Mouse (Mus musculus) heart, embryonic 13.5 days (tissue): ENCODE results near the gene Rin2. TPM values are rescaled to one million over a fixed set of nuclear protein-coding genes. Genes with fewer than 3 reads are reported as not detected.

Experiments
- ATAC-seq: fragments of 200-750 bp; cut with Nextera tagmentation; 2 replicates; pipeline ENCODE4 v1.8.0; 2017; ENCODE audit warnings: moderate TSS enrichment; ENCODE audit not compliant: insufficient number of reproducible peaks, low FRiP score, low TSS enrichment; ENCODE audit errors: extremely low read depth
- H3K27ac ChIP-seq: fragments of 300-500 bp; sonication (generic); replicated peaks from 2 replicates; pipeline ENCODE4 v1.5.1; 2015; ENCODE audit warnings: moderate library complexity, mild to moderate bottlenecking, inconsistent platforms
- H3K27me3 ChIP-seq: fragments of 300-500 bp; sonication (generic); replicated peaks from 2 replicates; pipeline ENCODE4 v1.6.1; 2015; ENCODE audit warnings: mild to moderate bottlenecking, inconsistent platforms
- H3K36me3 ChIP-seq: fragments of 300-500 bp; sonication (generic); 2 replicates; pipeline ENCODE4 v1.6.1; 2015; ENCODE audit warnings: mild to moderate bottlenecking, inconsistent platforms
- H3K4me1 ChIP-seq: fragments of 300-500 bp; sonication (generic); 2 replicates; pipeline ENCODE4 v1.6.1; 2015; ENCODE audit warnings: inconsistent platforms
- H3K4me2 ChIP-seq: fragments of 300-500 bp; sonication (generic); 2 replicates; pipeline ENCODE4 v1.6.1; 2015; ENCODE audit warnings: inconsistent platforms, mild to moderate bottlenecking, moderate library complexity
- H3K4me3 ChIP-seq: fragments of 300-500 bp; sonication (generic); 2 replicates; pipeline ENCODE4 v1.5.1; 2015; ENCODE audit warnings: moderate library complexity, mild to moderate bottlenecking, inconsistent platforms
- H3K9ac ChIP-seq: fragments of 300-500 bp; sonication (generic); 2 replicates; pipeline ENCODE4 v1.6.1; 2015; ENCODE audit warnings: inconsistent platforms, mild to moderate bottlenecking, moderate library complexity
- H3K9me3 ChIP-seq: fragments of 300-500 bp; sonication (generic); 2 replicates; pipeline ENCODE4 v1.6.1; 2016; ENCODE audit warnings: inconsistent platforms
- WGBS: fragments of 180-500 bp; shearing (Covaris S2); methylation state at CpG from one replicate; pipeline ENCODE4 v1.1.7; 2015; ENCODE audit warnings: mixed read lengths; 5-methylcytosine and 5-hydroxymethylcytosine counted together
- polyA plus RNA-seq: library from polyadenylated mRNA; unstranded; fragments of >200 nt; fragmentation: Nextera tagmentation; extraction: Ambion mirVana; gene quantifications from 2 replicates; pipeline ENCODE4 v1.2.1, GENCODE M21; 2015

Rin2 gene
- polyA plus RNA-seq, 1 experiment from 2014 or later: 15.6 TPM

GRCm38 (mm10) chr2:145817195-145817594 is 142.2 kb downstream of the Rin2 start:
- Histone ChIP-seq H3K27me3 (no peaks in the 10 kb centered on the region), H3K4me3 (no peak overlapping the region), H3K4me2 (peak overlapping the region; percentile 10; the same call in 1 of the 2 replicates), H3K9me3 (peaks cover 17% of the 10 kb centered on the region), H3K36me3 (peaks cover 18% of the 10 kb centered on the region), H3K9ac (no peak overlapping the region), H3K4me1 (peaks cover 29% of the 10 kb centered on the region), H3K27ac (peak overlapping the region; percentile 75)
- no peak for ATAC-seq
- 6% methylated on average over 5 of the region's 5 CpGs for WGBS

DNA sequence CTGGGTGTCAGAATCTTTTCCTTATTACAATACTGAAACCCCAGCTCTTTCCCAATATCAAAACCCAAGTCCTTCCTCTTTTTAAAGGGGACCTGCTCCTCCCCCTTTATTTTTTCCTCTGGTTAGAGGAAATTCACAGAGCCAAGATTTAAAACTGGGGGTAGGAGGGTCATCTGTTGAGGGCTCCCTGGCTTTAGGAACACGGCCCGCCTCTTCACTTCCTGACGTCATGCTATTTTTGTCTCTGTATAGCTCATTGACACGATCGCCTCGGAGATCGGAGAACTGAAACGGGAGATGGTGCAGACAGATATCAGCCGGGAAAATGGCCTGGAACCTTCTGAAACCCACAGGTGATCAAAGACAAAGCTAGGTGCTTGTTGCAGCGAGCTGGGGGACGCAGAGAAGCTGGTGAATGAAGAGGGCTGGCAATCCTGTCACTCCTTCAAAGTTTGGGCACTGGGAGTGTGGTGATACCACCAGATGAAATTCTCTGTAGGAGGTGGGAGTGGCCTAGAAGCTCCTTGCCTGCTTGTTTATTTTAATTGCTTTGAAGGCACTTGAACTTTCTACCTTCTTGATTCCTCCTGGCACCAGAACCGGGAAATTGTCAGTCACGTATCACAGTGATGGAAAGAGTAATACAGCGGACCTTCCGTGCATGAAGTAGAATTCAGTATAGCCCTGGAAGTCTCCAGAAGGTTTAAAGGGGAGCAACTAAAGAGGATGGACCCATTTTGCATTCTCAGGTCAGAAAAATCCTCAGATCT is 147.2 kb downstream of the Rin2 start:
- WGBS: 53% methylated on average over 15 of the region's 15 CpGs
- Histone ChIP-seq H3K27ac (no peak overlapping the region), H3K9ac (no peak overlapping the region), H3K27me3 (no peaks in the 10 kb centered on the region), H3K9me3 (no peaks in the 10 kb centered on the region), H3K4me3 (0 out of 2 replicates have a peak overlapping the region, but pooled peaks have one; percentile 3), H3K4me1 (peaks cover 33% of the 10 kb centered on the region), H3K36me3 (peaks cover 31% of the 10 kb centered on the region), H3K4me2 (peak overlapping the region; percentile 47)
- no peak for ATAC-seq

GRCm38 (mm10) chr2:145822783-145823729 is 148.0 kb downstream of the Rin2 start:
- Histone ChIP-seq H3K9ac (no peak overlapping the region), H3K27ac (no peak overlapping the region), H3K36me3 (peaks cover 31% of the 10 kb centered on the region), H3K9me3 (no peaks in the 10 kb centered on the region), H3K4me1 (peaks cover 25% of the 10 kb centered on the region), H3K27me3 (no peaks in the 10 kb centered on the region), H3K4me2 (no peak overlapping the region), H3K4me3 (no peak overlapping the region)
- no peak for ATAC-seq
- 69% methylated on average over 3 of the region's 3 CpGs for WGBS

GRCm38 (mm10) chr2:145824749-145825148 is 149.7 kb downstream of the Rin2 start:
- no peak overlapping the region for H3K27ac ChIP-seq
- no peak overlapping the region for H3K4me3 ChIP-seq
- H3K36me3 ChIP-seq: peaks cover 34% of the 10 kb centered on the region
- 85% methylated on average over 3 of the region's 3 CpGs for WGBS
- no peak overlapping the region for H3K4me2 ChIP-seq
- H3K9ac ChIP-seq: no peak overlapping the region
- no peaks in the 10 kb centered on the region for H3K27me3 ChIP-seq
- H3K4me1 ChIP-seq: peaks cover 17% of the 10 kb centered on the region
- H3K9me3 ChIP-seq: no peaks in the 10 kb centered on the region
- no peak for ATAC-seq

GRCm38 (mm10) chr2:145825221-145825620 is 150.2 kb downstream of the Rin2 start:
- no peaks in the 10 kb centered on the region for H3K27me3 ChIP-seq
- no peak overlapping the region for H3K4me2 ChIP-seq
- H3K36me3 ChIP-seq: peaks cover 34% of the 10 kb centered on the region
- peaks cover 17% of the 10 kb centered on the region for H3K4me1 ChIP-seq
- no peak overlapping the region for H3K27ac ChIP-seq
- no peak for ATAC-seq
- no peak overlapping the region for H3K4me3 ChIP-seq
- no peaks in the 10 kb centered on the region for H3K9me3 ChIP-seq
- WGBS: 94% methylated on average over 10 of the region's 10 CpGs
- H3K9ac ChIP-seq: no peak overlapping the region

- Histone ChIP-seq H3K36me3 (peaks cover 25% of the 10 kb centered on the region), H3K27me3 (no peaks in the 10 kb centered on the region), H3K4me3 (no peak overlapping the region), H3K9ac (no peak overlapping the region), H3K9me3 (no peaks in the 10 kb centered on the region), H3K27ac (no peak overlapping the region), H3K4me2 (no peak overlapping the region), H3K4me1 (peaks cover 21% of the 10 kb centered on the region)
- no peak for ATAC-seq
- WGBS: 75% methylated on average over 2 of the region's 2 CpGs
These were observed 152.9 kb downstream of the Rin2 start for GRCm38 (mm10) chr2:145827930-145828329.

- H3K4me1 ChIP-seq: peaks cover 21% of the 10 kb centered on the region
- no peaks in the 10 kb centered on the region for H3K27me3 ChIP-seq
- no peaks in the 10 kb centered on the region for H3K9me3 ChIP-seq
- H3K9ac ChIP-seq: no peak overlapping the region
- H3K4me3 ChIP-seq: no peak overlapping the region
- H3K4me2 ChIP-seq: no peak overlapping the region
- no peak for ATAC-seq
- H3K36me3 ChIP-seq: peaks cover 19% of the 10 kb centered on the region
- no peak overlapping the region for H3K27ac ChIP-seq
- WGBS: 91% methylated on average over 3 of the region's 3 CpGs
These were observed 153.6 kb downstream of the Rin2 start for GRCm38 (mm10) chr2:145828603-145829002.

- Histone ChIP-seq H3K36me3 (peaks cover 21% of the 10 kb centered on the region), H3K9me3 (no peaks in the 10 kb centered on the region), H3K9ac (no peak overlapping the region), H3K4me2 (no peak overlapping the region), H3K27ac (no peak overlapping the region), H3K4me1 (peaks cover 21% of the 10 kb centered on the region), H3K27me3 (no peaks in the 10 kb centered on the region), H3K4me3 (no peak overlapping the region)
- no peak for ATAC-seq
- 83% methylated on average over 4 of the region's 4 CpGs for whole genome bisulfite sequencing
These were observed 154.2 kb downstream of the Rin2 start for GRCm38 (mm10) chr2:145829231-145829630.

DNA sequence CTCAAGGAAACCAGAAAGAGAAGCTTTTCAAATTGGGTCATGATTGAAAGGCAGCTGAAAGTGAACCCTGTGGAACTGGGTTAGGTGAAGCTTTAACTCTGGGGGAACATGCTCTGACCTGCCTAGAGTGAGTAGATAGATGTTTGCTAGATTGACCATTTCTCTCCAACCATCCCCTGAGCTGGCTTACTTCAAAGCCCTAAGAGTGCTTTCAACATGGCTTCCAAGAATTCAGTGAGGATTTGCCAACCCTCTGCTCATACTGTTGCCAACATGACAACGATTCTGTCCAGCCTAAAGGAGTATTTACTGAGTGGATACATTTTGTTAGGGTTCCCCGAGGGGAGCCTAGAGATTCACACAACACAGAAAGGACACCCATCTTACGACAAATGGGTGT is 155.4 kb downstream of the Rin2 start:
- no peaks in the 10 kb centered on the region for H3K9me3 ChIP-seq
- no peak overlapping the region for H3K4me3 ChIP-seq
- no peak overlapping the region for H3K9ac ChIP-seq
- peaks cover 15% of the 10 kb centered on the region for H3K36me3 ChIP-seq
- no peak overlapping the region for H3K4me2 ChIP-seq
- no peaks in the 10 kb centered on the region for H3K27me3 ChIP-seq
- peaks cover 21% of the 10 kb centered on the region for H3K4me1 ChIP-seq
- no peak for ATAC-seq
- WGBS: 74% methylated on average over 3 of the region's 3 CpGs
- no peak overlapping the region; the same call in 1 of the 2 replicates for H3K27ac ChIP-seq

DNA sequence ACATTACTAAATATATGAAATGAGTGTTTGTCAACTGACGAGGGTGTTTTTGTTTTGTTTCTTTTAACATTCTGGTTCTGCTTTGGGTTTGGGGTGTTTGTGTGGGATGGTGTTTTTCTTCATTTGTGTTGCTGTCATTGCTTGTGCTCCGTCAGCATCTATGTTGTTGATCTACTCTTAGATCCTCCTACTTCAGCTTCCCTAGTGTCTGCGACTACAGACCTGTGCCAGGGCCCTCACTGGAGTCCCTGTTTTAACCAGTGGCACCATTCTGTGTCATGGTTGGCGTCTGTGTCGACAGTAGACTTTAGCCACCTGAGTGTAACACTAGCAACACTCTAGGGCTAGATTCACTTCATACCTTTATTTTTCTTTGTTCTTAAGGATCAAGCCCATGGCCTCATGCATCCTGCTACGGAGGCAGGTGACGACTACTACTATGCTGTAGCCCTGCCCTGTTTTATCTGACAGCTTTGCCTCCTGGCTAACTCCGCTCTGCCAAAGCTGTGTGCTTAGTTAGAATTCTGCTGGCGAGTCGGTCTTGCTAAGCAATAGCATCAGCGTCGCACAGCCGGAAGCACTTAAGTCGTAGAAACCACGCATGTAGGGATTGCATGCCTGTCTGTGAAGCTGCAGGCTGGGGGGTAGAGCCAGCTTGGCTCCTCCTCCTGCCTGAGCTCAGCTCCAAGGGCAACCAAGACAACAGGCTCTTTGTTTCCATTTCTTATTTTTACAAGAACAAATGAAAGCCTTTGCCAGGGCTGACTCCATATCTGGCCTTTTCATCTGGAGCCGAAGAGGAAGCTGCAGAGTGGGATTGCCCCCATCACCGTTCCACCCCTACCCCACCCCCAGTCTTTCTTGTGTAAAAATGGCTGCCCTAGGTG is 157.2 kb downstream of the Rin2 start:
- H3K36me3 ChIP-seq: peaks cover 12% of the 10 kb centered on the region
- no peaks in the 10 kb centered on the region for H3K27me3 ChIP-seq
- H3K9ac ChIP-seq: peak overlapping the region; percentile 55
- ATAC-seq: no peak
- peak overlapping the region; percentile 30 for H3K4me3 ChIP-seq
- H3K4me2 ChIP-seq: peak overlapping the region; percentile 62
- peaks cover 21% of the 10 kb centered on the region for H3K4me1 ChIP-seq
- H3K27ac ChIP-seq: peak overlapping the region; percentile 83
- H3K9me3 ChIP-seq: no peaks in the 10 kb centered on the region
- 41% methylated on average over 17 of the region's 17 CpGs for WGBS
